ENCODE assay signal across 35 mouse cellular contexts in the genomic region with DNA sequence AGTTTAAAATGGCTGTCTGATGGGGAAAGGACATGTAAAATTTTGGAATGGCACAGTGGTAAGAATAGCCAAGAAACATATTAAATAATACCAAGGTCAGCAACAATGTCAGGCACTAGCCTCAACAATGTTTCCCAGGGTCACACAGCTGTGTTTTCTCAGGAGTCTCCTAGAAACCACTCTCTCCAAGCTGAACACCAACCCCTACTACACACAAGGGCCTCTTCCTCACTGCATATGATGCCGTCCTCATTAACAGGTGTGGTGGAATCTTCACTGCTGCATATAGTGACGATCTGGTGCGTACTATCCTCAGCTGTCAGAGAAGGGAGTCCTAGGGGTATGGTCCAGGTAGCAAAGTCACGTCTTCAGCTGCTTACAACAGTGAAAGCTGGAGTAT.
"Had no signal": no experiment of that assay in that cellular context is flagged by ENCODE, and none has a peak within 500 bp of the region (broad histone marks: within the 10 kb centered on the region; RNA-seq: fewer than 3 reads in every experiment).

No protein-coding gene starts in this region.

- H3K36me3 ChIP-seq: heart, embryonic 10.5 days; heart, embryonic 12.5 days; heart, embryonic 15.5 days; hindbrain, embryonic 10.5 days; hindbrain, embryonic 12.5 days; hindbrain, embryonic 13.5 days; hindbrain, embryonic 15.5 days; intestine, embryonic 15.5 days had no signal

- H3K4me1 ChIP-seq: heart, embryonic 10.5 days; heart, embryonic 12.5 days; heart, embryonic 13.5 days; heart, embryonic 15.5 days; hindbrain, embryonic 12.5 days; hindbrain, embryonic 13.5 days; hindbrain, embryonic 15.5 days; intestine, embryonic 15.5 days had no signal

- DNase-seq: heart, postnatal 10 days; heart, postnatal 14 days; heart, postnatal 36 days; heart, postnatal 4 days; kidney, adult 11 months; kidney, adult 18-20 months; kidney, adult 2 months; kidney, adult 8-10 months; kidney, adult 9 months; kidney, postnatal 10 days; kidney, postnatal 14 days; kidney, postnatal 25 days; kidney, postnatal 36 days; kidney, postnatal 4 days; layer of hippocampus, adult 9-11 months; layer of hippocampus, postnatal 36 days had no signal

- ATAC-seq: hindbrain, embryonic 16.5 days; hindbrain, postnatal 0 days; inflammation-experienced regulatory T-cells, adult 6 months; intestine, embryonic 15.5 days; intestine, embryonic 16.5 days; intestine, postnatal 0 days had no signal

- H3K27ac ChIP-seq: heart, embryonic 10.5 days; heart, embryonic 13.5 days; heart, embryonic 15.5 days; hindbrain, embryonic 10.5 days; hindbrain, embryonic 12.5 days; hindbrain, embryonic 13.5 days; hindbrain, embryonic 14.5 days; hindbrain, embryonic 15.5 days; hindbrain, postnatal 0 days; intestine, embryonic 15.5 days; kidney, embryonic 15.5 days; kidney, postnatal 0 days; layer of hippocampus, adult 2 months had no signal

- H3K27me3 ChIP-seq: heart, embryonic 12.5 days; heart, embryonic 13.5 days; heart, embryonic 15.5 days; hindbrain, embryonic 12.5 days; hindbrain, embryonic 13.5 days; hindbrain, embryonic 15.5 days; intestine, embryonic 15.5 days; kidney, embryonic 15.5 days had no signal

- H3K9ac ChIP-seq: heart, embryonic 12.5 days; heart, embryonic 13.5 days; heart, embryonic 15.5 days; hindbrain, embryonic 12.5 days; hindbrain, embryonic 13.5 days; hindbrain, embryonic 14.5 days; hindbrain, embryonic 15.5 days; intestine, embryonic 15.5 days; kidney, embryonic 15.5 days had no signal

- H3K9me3 ChIP-seq: heart, embryonic 10.5 days; heart, embryonic 15.5 days; hindbrain, embryonic 10.5 days; hindbrain, embryonic 12.5 days; hindbrain, embryonic 15.5 days; intestine, embryonic 15.5 days; kidney, embryonic 15.5 days had no signal

- H3K4me2 ChIP-seq: heart, embryonic 11.5 days; heart, embryonic 12.5 days; heart, embryonic 13.5 days; heart, embryonic 15.5 days; hindbrain, embryonic 12.5 days; hindbrain, embryonic 13.5 days; hindbrain, embryonic 14.5 days; hindbrain, embryonic 15.5 days; intestine, embryonic 15.5 days; kidney, embryonic 15.5 days had no signal

- H3K4me3 ChIP-seq: heart, embryonic 10.5 days; heart, embryonic 12.5 days; heart, embryonic 13.5 days; heart, embryonic 15.5 days; hindbrain, embryonic 10.5 days; hindbrain, embryonic 12.5 days; hindbrain, embryonic 13.5 days; hindbrain, embryonic 15.5 days; intestine, embryonic 15.5 days; kidney, embryonic 15.5 days; layer of hippocampus, adult 2 months had no signal
